Mouse (Mus musculus) megakaryocyte progenitor cell, adult 5-6 weeks (primary cell): ENCODE results near the gene Cpne9. TPM values are rescaled to one million over a fixed set of nuclear protein-coding genes. Genes with fewer than 3 reads are reported as not detected.
A peak's percentile ranks its signal among the peaks of the same experiment; 100 is the strongest.
"Not testable (repeated sequence)": the region's sequence is repeated elsewhere in the genome, so short reads cannot be mapped to it uniquely, and the experiment has no call there.

Source experiments
- ATAC-seq: replicated peaks from 2 replicates; pipeline ENCODE4 v1.8.0; 2016; ENCODE audit warnings: mild to moderate bottlenecking, moderate TSS enrichment, inconsistent platforms; ENCODE audit not compliant: poor library complexity
- total RNA-seq, 2 experiments: library from RNA; stranded (forward) in 1 of 2; stranded (reverse) in 1 of 2; fragments of 157-497, 149-512 nt in 1 of 2; fragments of 200-1000 nt in 1 of 2; gene quantifications; 2 replicates each; pipeline versions ENCODE4 v1.2.3 to v1.2.4; 2015 to 2017

Gene Cpne9
- total RNA-seq, 2 experiments from 2014 or later = 0.49 TPM; not detected in 1

DNA sequence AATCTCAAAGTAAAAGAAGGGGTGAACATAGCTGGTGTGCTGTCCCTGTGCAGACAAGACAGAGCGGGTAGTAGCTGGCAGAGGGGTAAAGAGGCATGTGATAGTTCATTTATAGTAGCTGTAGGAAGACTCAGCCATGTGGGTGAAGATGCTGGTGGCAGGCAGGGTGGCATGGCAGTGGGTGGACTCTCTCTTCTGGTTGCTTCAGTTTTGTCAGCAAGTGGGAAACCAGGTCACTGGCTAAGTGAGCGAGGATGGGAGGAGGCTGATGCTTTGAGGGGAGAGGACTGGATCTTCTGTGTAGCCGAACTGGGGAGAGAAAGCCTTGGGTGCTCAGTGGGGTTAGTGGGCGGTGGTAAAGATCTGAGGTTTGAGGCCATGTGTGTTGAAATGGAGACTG, 5.1 kb downstream of the Cpne9 start:
- no peak for ATAC-seq

DNA sequence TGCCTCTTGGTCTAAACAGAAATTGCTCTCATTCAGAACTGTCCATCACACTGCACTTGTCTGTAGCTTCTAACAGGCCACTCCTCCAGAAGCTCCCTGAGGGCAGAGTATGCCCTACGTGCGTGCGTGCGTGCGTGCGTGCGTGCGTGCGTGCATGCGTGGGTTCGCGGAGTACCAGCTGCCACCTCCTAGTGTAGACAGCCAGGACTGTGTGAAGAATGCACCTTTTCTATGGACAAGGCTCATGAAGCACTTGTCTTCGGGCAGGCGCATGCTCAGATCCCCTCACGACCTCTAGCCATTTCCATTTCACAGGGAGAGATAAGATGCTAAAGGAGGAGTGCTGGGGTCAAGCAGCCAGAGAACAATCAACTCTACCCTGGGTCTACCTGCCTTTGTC, 7.2 kb downstream of the Cpne9 start:
- ATAC-seq = no peak

DNA sequence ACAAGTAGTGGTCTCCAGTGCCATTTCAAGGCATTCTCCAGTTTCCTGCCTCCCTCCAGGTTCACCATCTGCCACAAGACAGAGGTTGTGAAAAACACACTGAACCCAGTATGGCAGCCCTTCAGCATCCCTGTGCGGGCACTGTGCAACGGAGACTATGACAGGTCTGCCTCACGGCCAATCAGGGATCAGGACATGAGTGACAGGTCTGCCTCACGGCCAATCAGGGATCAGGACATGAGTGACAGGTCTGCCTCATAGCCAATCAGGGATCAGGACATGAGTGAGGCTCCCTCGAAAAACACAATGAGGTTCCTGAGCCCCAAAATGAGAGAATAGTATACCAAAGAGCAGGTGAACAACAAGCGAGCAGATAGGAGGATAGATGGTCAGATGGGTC, 8.2 kb downstream of the Cpne9 start:
- ATAC-seq = 0 out of 2 replicates have a peak, but pooled peaks have one; percentile 39

DNA sequence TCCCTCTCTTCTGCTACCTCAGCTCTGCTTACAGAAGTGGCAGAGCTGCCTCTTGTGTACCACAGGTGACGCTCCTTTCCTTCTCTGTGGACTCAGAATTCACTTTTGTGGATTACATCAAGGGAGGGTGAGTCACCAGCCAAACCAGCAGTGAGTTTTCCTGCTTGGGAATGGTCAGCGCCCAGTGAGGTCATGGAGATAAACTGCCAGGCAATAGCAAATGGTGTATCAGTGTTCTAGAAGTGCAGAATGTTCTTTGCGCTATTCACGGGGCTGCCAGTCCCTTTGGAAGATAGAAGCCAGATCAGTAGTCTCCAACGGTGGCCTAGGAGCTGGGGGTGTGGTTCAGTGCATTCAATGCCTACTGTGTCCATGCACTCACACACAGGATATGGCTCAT, 10.8 kb downstream of the Cpne9 start:
- ATAC-seq = no peak

DNA sequence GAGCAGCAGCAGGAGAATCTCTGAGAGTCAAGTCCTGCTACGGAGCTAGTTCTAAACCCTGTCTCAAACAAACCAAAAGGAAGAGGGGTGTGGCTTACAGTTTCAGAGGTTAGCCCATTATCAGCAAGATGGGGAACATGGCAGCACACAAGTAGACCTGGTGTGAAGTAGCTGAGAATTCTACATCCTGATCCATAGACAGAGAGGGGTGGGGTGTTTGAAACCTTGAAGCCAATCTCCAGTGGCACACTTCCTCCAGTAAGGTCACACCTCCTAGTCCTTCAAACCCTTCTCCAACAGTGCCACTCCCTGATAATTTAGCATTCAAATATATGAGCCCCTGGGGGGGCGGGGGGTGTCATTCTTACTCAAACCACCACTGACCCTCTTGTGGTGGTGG, 13.9 kb downstream of the Cpne9 start:
- no peak for ATAC-seq

DNA sequence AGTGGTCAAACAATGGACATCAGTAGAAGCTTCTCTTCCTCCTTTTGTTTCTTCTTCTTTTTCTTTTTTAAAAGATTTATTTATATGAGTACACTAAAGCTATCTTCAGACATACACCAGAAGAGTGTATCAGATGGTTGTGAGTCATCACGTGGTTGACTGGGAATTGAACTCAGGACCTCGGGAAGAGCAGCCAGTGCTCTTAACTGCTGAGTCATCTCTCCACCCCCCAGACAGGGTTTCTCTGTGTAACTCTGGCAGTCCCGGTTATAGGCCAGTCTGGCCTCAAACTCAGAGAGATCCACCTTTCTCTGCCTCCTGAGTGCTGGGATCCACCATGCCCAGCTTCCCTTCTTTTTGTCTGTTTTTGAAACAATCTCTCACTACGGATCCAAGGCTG, 14.5 kb downstream of the Cpne9 start:
- ATAC-seq = no peak

DNA sequence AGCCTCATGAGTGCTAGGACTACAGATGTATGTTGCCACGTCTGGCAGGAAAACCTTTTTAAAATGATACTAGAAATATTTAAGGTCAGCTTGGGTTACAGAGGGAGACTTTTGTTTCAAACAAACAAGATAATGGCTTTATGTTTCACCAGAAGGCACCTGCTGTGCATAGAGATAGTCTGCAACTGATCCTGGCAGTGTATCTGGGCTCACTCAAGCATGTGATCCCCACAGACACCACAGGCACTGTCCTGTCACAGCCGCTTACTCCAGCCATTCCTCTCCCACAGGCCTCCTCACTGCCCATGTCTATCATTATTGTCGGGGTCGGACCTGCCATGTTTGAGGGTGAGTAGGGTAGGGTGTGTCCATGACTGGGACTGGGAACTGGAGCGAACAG, 19.2 kb downstream of the Cpne9 start:
- no peak for ATAC-seq

DNA sequence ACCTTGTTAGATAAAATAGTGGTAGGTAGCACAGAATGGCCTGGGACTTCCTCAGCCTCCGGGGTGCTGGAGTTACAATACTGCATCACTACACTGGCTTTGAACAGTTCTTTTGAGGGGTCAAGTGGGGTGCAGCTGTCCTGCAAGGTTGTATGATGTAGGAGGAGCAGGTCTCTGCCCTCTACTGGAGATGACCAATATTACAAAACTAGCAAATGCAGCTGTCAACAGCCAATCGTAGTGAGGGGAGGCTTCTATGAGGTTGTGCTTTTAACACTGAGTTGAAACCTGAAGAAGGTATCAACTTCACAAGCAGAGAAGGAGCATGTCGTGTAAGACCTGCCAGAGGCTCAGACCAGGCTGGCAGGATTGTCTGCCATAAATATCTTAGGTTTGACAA, 20.2 kb downstream of the Cpne9 start:
- peak; percentile 34 for ATAC-seq

DNA sequence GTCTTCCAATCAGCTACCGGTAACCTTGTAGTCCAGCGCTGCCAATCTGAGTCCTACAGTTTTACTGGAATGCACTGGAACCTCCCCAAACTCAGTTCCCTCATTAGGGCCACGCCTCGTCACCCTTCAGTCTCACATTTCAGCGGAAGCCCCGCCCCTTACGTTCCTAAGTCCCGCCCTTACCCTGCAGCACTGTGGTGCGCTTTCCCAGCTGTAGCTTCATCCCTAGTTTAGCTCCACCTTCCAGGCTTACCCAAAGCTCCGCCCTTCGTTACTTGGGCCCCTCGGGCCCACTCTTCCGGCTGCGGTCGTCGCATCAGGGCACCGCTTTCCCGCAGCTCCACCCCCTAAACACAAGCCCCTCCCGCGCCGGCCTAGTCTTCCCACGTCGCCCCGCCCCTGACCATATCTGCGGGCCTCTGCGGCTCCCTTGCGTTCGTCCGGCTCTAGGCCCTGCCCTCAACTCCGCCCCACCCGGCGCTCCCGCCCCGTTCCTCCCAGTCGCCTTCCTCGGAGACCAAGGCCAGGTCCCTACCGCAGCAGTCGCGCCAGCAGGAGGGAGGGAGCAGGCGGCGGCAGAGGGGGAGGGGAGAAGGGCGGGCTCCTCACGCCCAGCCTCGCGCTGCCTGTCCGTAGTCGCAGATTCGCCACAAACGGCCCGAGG, 24.3 kb downstream of the Cpne9 start:
- ATAC-seq = peak; percentile 76

DNA sequence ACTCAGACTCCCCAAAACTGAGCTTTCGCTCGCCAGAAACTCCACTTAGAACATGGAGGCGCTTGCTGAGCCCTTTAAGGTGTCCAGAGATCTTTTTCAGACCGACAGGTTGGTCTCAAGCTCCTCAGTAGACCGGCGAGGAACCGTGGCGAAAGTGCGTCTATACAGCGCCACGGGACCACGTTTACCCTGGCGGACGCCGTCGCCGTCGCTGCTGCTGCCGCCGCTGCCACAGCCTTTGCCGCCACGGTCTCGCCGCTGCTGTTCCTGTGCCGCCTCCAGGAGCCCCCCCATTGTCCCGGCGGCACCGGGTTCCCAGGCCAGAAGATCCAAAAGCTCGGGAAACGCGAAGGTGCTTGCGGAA, 24.9 kb downstream of the Cpne9 start, which contains the start of gene Brpf1:
Gene Brpf1, plus strand, starts transcription at position 152 of the 364 bp plus-strand sequence.
- ATAC-seq = peak; percentile 30

DNA sequence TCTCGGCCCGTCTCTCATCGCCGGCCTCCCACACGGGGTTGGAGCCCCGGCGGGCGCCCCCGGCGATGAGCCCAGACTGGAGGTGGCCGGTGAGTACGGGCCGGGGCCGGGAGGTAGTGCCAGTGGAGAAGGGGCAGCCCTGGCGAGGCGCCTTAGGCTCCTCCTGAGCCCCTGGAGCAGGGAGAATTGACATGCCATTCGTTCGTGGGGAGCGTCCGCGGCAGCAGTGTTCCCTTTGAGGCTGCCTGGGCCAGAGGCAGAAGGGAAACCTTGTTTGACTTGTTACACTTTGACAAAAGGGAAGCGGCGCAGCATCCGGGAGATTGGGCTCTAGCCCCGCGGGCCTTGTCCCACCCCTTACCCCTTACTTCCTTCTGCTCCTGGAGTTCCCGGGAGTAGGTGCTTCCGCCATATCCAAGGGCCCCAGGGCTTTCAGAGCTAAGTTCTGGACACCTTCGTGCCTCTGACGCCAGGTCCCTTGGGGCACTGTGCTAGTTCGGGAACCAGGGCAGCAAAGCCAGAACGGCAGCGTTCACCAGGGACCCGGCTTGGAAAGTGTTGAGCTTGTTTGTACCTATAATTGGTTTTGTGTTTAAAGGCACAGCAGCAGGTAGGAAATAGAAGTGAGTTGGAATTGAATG, 25.5 kb downstream of the Cpne9 start:
- peak; percentile 14 for ATAC-seq

DNA sequence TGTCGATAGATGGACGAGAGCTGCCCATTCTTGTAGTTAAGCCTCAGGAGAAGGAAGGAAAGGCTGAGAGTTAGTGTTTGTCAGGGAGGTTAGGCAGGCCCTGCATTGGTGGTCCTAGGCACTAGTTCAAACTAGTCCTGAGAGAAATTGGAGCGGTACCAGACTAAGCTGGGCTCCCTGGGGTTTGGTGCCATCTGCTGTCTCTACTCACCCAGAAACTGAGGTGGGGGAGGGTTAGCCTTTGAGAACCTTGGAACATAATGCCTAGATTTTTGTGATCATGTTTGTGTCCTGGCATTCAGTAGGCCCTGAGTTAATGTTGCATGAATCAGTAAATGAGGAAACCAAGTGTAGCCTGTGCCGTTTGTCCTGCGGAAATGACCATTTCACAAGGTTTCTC, 26.0 kb downstream of the Cpne9 start:
- ATAC-seq = peak; percentile 6; the same call in 1 of the 2 replicates

DNA sequence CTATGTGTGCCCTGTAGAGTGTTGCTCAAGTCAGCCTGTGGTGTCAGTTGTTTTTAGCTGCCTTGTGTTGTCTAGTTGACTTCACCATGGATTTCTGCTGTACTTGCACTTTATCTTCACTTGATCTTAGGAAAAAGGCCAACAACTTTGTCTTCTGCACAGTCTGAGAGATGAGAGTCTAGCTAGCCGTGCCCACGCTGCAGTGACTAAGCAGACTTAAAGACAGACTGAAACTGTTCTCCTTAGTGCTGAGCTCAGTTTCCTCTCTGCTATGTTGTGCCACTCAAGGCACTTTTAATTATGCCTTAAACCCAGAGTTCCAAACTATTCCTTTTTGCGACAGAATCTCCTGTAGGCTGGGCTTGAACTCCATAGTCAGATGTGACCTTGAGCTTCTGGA, 33.9 kb downstream of the Cpne9 start:
- no peak for ATAC-seq

DNA sequence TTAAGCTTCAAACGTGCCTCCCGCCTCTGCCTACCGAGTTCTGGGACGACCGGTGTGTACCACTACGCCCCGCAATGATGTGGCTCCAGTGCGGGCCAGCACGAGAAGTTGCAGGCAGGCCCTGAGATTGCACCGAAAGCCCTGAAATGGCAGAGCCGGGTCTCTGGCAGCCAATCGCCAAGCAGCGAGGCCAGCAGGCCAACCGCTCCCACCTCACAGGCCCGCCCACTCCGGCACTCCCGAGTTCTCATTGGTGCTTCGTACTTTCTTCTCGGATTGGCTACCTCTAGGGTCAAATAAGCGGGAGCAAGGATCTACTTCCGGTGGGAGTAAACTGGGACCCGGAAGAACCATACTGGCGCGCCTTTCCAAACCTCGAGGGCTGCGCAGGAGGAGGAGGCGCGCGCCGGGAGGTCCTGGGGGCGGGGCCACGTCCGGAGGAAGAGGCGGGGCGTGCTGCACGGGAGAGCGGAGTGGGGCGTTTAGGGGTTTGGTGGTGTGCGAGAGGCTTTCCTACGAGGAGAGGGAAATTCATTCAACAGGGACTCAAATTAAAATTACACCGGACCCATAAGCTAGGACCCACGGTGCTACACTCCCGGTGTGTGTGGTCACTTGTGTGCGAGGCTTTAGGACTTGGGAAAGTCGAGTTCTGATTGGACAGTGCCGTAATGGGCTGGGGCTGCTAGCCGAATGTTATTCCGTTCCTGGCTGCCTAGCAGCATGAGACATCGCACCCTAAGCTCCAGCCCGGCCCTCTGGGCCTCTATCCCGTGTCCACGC, 44.6 kb downstream of the Cpne9 start, which contains the start of gene Ogg1:
Gene Ogg1, plus strand, starts transcription at position 440 of the 783 bp plus-strand sequence.
- peak; percentile 89 for ATAC-seq

DNA sequence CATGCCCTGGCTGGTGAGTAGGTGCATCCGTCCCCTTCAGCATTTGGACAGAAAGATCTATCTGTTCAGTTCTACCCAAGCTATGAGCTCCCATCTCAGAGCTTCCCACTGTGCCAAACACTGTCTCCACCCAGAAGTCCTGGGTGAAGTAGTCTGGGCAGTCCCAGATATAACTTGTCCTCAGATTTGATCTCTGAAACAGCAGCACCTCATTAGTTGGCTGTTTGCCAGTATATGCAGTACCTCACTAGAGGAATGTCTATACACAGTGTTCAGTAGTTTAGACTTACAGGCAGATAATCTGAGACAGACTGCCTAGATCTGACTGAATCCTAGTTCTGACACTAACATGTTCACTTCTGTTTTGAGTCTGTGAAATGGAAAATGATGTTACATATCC, 47.3 kb downstream of the Cpne9 start:
- no peak for ATAC-seq

DNA sequence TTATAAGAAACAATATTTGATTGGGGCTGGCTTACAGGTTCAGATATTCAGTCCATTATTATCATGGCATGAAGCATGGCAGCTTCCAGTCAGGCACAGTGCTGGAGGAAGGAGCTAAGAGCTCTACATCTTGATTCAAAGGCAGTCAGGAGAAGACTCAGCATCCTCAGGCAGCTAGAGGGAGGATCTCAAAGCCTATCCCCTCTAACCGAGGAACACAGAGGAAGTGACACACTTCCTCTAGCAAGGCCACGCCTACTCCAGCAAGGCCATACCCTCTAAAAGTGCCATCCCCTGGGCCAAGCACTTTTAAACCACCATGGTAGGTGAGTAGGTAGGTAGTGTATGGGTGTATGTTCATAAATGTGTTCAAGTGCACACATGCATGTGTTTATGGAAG, 48.4 kb downstream of the Cpne9 start:
- ATAC-seq = peak; percentile 54

DNA sequence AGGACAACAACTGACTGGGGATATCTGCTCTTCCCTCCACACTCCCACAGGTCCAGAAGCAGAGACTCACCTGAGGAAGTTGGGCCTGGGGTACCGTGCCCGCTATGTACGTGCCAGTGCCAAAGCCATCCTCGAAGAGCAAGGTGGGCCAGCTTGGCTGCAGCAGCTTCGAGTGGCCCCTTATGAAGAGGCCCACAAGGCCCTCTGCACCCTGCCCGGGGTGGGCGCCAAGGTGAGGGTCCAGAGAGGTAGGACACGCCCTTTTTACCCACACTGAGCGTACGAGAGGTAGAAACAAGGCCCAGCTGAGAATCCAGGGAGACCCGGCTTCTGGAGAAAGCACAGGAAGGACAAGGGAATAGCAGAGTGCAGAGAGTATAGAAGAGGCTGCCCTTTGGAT, 49.6 kb downstream of the Cpne9 start:
- ATAC-seq = no peak

DNA sequence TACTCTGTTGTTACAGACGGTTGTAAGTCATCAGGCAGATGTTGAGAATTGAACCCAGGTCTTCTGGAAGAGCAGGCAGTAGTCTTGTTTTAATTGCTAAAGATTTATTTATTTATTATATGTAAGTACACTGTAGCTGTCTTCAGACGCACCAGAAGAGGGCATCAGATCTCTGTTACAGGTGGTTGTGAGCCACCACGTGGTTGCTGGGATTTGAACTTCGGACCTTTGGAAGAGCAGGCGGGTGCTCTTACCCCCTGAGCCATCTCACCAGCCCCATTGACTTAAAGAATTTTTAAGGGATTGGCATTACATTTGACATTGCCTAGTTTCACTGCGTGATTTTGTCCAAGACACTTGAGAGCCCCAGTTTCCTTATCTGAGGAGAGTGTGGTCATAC, 50.6 kb downstream of the Cpne9 start:
- ATAC-seq = not testable (repeated sequence)

DNA sequence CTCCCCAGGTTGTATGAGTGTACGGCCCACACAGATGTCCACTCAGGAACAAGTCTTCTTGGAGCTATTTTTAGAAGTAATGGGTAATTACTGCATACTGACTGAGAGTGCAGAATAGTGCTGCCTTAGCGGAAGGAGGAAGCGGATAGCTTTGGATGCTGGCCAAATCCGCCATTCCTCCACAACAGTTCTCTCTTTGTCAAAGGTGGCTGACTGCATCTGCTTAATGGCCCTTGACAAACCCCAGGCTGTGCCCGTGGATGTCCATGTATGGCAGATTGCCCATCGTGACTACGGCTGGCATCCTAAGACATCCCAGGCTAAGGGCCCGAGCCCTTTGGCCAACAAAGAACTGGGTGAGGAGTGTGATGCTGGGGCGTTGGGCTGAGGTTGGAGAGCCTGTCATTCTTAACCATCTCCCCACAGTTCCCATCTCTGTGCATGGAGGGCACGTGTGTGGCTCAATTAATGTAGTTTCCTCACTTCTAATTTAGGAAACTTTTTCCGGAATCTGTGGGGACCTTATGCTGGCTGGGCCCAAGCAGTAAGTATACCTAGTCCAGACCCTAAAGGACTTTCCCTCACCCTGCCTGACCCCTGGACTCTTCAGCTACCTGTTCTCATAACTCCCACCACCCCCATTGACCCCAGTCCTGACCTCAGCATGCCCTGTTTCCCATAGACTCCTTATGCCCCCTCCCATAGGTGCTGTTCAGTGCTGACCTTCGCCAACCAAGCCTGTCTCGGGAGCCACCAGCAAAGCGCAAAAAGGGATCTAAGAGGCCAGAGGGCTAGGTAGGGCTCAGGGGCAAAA, 51.2 kb downstream of the Cpne9 start:
- ATAC-seq = no peak

DNA sequence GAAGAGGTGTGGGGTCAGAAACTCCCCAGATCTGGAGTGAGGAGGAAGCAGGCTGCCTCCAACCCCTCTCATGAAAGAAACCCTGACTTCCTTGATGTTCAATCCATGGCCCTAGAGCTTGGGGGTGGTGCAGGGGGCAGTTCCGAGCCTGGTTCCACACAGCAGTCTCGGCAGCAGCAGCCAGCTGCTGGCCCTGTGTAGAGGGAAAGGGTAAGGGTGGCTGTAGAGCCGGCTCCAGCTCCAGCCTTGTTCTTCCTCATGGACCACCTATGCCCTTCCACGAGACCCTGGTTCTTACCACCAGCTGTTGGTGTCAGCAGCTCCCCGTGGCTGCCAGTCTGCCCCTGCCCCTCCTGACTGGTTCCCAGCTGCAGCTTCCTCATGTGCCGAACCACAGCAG, 52.1 kb downstream of the Cpne9 start:
- no peak for ATAC-seq
